Mouse (Mus musculus): Measurements from ENCODE around the gene Pitx3. TPM values are rescaled to one million over a fixed set of nuclear protein-coding genes. Genes with fewer than 3 reads are reported as not detected.

The Pitx3 gene
- polyA plus RNA-seq, 1 experiment from 2014 or later, result 0.89 TPM

- no peak for DNase-seq (ENCODE audit: low spot score)
- no peak overlapping the region for H3K4me3 ChIP-seq
- peaks cover 6% of the 10 kb centered on the region; the same call in 1 of the 2 replicates for H3K4me1 ChIP-seq
- no peaks in the 10 kb centered on the region for H3K27me3 ChIP-seq (ENCODE audit: insufficient read depth, poor library complexity, severe bottlenecking)
- WGBS, result 71% methylated on average over 7 of the region's 7 CpGs
- H3K9me3 ChIP-seq, result no peaks in the 10 kb centered on the region
- peaks cover 34% of the 10 kb centered on the region for H3K36me3 ChIP-seq
- no peak overlapping the region for H3K27ac ChIP-seq
Measured at GRCm38 (mm10) chr19:46087871-46088270, 60.3 kb downstream of the Pitx3 start.

- peaks cover 6% of the 10 kb centered on the region; the same call in 1 of the 2 replicates for H3K4me1 ChIP-seq
- H3K27me3 ChIP-seq (ENCODE audit: insufficient read depth, poor library complexity, severe bottlenecking), result no peaks in the 10 kb centered on the region
- H3K27ac ChIP-seq, result no peak overlapping the region
- 45% methylated on average over 3 of the region's 3 CpGs for WGBS
- no peak overlapping the region for H3K4me3 ChIP-seq
- no peak for DNase-seq (ENCODE audit: low spot score)
- H3K36me3 ChIP-seq, result peaks cover 49% of the 10 kb centered on the region
- H3K9me3 ChIP-seq, result no peaks in the 10 kb centered on the region
Measured at GRCm38 (mm10) chr19:46086337-46086736, 61.8 kb downstream of the Pitx3 start.

Other genes starting within 250 kb of the Pitx3 start
- gene Armh3, start 149.8 kb downstream of the Pitx3 start, polyA plus RNA-seq (2016; fragmentation: Nextera tagmentation; extraction: Ambion mirVana), result 16.0 and 16.6 TPM in 2 replicates
- gene Hps6, start 144.8 kb downstream of the Pitx3 start, polyA plus RNA-seq (2016; fragmentation: Nextera tagmentation; extraction: Ambion mirVana), result 7.1 and 7.4 TPM in 2 replicates
- gene Pprc1, start 103.4 kb downstream of the Pitx3 start, polyA plus RNA-seq (2016; fragmentation: Nextera tagmentation; extraction: Ambion mirVana), result 38.9 and 50.2 TPM in 2 replicates
- gene Ldb1, start 103.1 kb downstream of the Pitx3 start, polyA plus RNA-seq (2016; fragmentation: Nextera tagmentation; extraction: Ambion mirVana), result 62.2 and 79.7 TPM in 2 replicates
- gene Nolc1, start 72.5 kb downstream of the Pitx3 start, polyA plus RNA-seq (2016; fragmentation: Nextera tagmentation; extraction: Ambion mirVana), result 80.2 and 117 TPM in 2 replicates
- 0.10 TPM in 1 of 2 replicates, not detected in the other for gene Elovl3, start 16.4 kb downstream of the Pitx3 start, polyA plus RNA-seq (2016; fragmentation: Nextera tagmentation; extraction: Ambion mirVana)
- 50.0 and 50.8 TPM in 2 replicates for gene Gbf1, start 4.2 kb upstream of the Pitx3 start, polyA plus RNA-seq (2016; fragmentation: Nextera tagmentation; extraction: Ambion mirVana)
- 5.9 and 7.2 TPM in 2 replicates for gene Nfkb2, start 156.0 kb upstream of the Pitx3 start, polyA plus RNA-seq (2016; fragmentation: Nextera tagmentation; extraction: Ambion mirVana)
- 6.9 and 10.1 TPM in 2 replicates for gene Psd, start 178.8 kb upstream of the Pitx3 start, polyA plus RNA-seq (2016; fragmentation: Nextera tagmentation; extraction: Ambion mirVana)
- gene Fbxl15, start 179.9 kb upstream of the Pitx3 start, polyA plus RNA-seq (2016; fragmentation: Nextera tagmentation; extraction: Ambion mirVana), result 10.3 and 11.3 TPM in 2 replicates
- gene Cuedc2, start 190.4 kb upstream of the Pitx3 start, polyA plus RNA-seq (2016; fragmentation: Nextera tagmentation; extraction: Ambion mirVana), result 146 and 153 TPM in 2 replicates
- gene Mfsd13a, start 192.8 kb upstream of the Pitx3 start, polyA plus RNA-seq (2016; fragmentation: Nextera tagmentation; extraction: Ambion mirVana), result 5.5 and 9.0 TPM in 2 replicates
- gene 2310034G01Rik, start 202.0 kb upstream of the Pitx3 start, polyA plus RNA-seq (2016; fragmentation: Nextera tagmentation; extraction: Ambion mirVana), result 0.51 and 0.84 TPM in 2 replicates
- 124 and 137 TPM in 2 replicates for gene Actr1a, start 247.4 kb upstream of the Pitx3 start, polyA plus RNA-seq (2016; fragmentation: Nextera tagmentation; extraction: Ambion mirVana)
- 30.9 and 32.8 TPM in 2 replicates for gene Sufu, start 248.6 kb upstream of the Pitx3 start, polyA plus RNA-seq (2016; fragmentation: Nextera tagmentation; extraction: Ambion mirVana)